Mouse (Mus musculus) frontal cortex, postnatal 36 days (tissue): ENCODE results near the gene Praf2.
"Not testable (repeated sequence)": the region's sequence is repeated elsewhere in the genome, so short reads cannot be mapped to it uniquely, and the experiment has no call there.

Experiments
- DNase-seq, 2 experiments: peaks; one replicate each; pipeline ENCODE4 v3.0.0; 2022; ENCODE audit warnings: low spot score in 2 of 2

Gene Praf2

GRCm38 (mm10) chrX:7728215-7728921, at the start of gene Praf2:
Praf2 (plus strand) TSS chrX:7728439.
- peak; percentile 79 to 88 for DNase-seq

GRCm38 (mm10) chrX:7678986-7679385, 49.3 kb upstream of the Praf2 start:
- DNase-seq, result no peak

- DNase-seq, result peak; percentile 80 to 89
These were observed 48.7 kb upstream of the Praf2 start for GRCm38 (mm10) chrX:7679405-7680056.

- no peak for DNase-seq
These were observed 48.2 kb upstream of the Praf2 start for GRCm38 (mm10) chrX:7680057-7680412.

- no peak for DNase-seq
These were observed 47.4 kb upstream of the Praf2 start, which contains the start of gene Magix for GRCm38 (mm10) chrX:7680864-7681263. Magix (minus strand) TSS chrX:7681251.

GRCm38 (mm10) chrX:7688321-7688720, 39.9 kb upstream of the Praf2 start:
- no peak for DNase-seq

- DNase-seq, result no peak
These were observed 37.8 kb upstream of the Praf2 start for GRCm38 (mm10) chrX:7690486-7690885.

GRCm38 (mm10) chrX:7692862-7693261, 35.4 kb upstream of the Praf2 start:
- no peak for DNase-seq

GRCm38 (mm10) chrX:7696520-7696919, 31.7 kb upstream of the Praf2 start:
- DNase-seq, result no peak

- peak; percentile 77 to 88 for DNase-seq
These were observed 31.3 kb upstream of the Praf2 start, which contains the start of gene Gpkow for GRCm38 (mm10) chrX:7696954-7697381. Gpkow (plus strand) TSS chrX:7697131.

- not testable (repeated sequence) for DNase-seq
These were observed 14.5 kb upstream of the Praf2 start for GRCm38 (mm10) chrX:7713764-7714134.

- peak; percentile 84 to 93 for DNase-seq
These were observed 13.9 kb upstream of the Praf2 start, which contains the start of gene Wdr45 for GRCm38 (mm10) chrX:7714135-7714899. Wdr45 (plus strand) TSS chrX:7714333.

- DNase-seq, result not testable (repeated sequence)
These were observed 12.2 kb upstream of the Praf2 start for GRCm38 (mm10) chrX:7716058-7716457.

GRCm38 (mm10) chrX:7721514-7722281, 6.5 kb upstream of the Praf2 start, which contains the start of gene Gm45208:
Gm45208 (plus strand) TSS chrX:7722245.
- DNase-seq, result peak; percentile 70 to 73

- DNase-seq, result no peak
These were observed 6.0 kb upstream of the Praf2 start for GRCm38 (mm10) chrX:7722282-7722611.

GRCm38 (mm10) chrX:7722691-7723090, 5.5 kb upstream of the Praf2 start:
- DNase-seq, result no peak

GRCm38 (mm10) chrX:7724135-7724534, 4.1 kb upstream of the Praf2 start:
- DNase-seq, result no peak

- DNase-seq, result no peak
These were observed 2.4 kb upstream of the Praf2 start for GRCm38 (mm10) chrX:7725841-7726240.

GRCm38 (mm10) chrX:7727176-7727575, 1.1 kb upstream of the Praf2 start:
- DNase-seq, result no peak

GRCm38 (mm10) chrX:7728922-7729265, 655 bp downstream of the Praf2 start:
- DNase-seq, result no peak

GRCm38 (mm10) chrX:7733571-7734156, 5.4 kb downstream of the Praf2 start:
- DNase-seq, result peak; percentile 28 to 40
